Mouse (Mus musculus) hindbrain, embryonic 11.5 days (tissue): ENCODE measurements around the gene Wdr25. TPM values are rescaled to one million over a fixed set of nuclear protein-coding genes. Genes with fewer than 3 reads are reported as not detected.

ENCODE experiments used
- ATAC-seq: fragments of 200-750 bp; cut with Nextera tagmentation; 2 replicates; pipeline ENCODE4 v1.8.0; 2017; ENCODE audit warnings: mild to moderate bottlenecking, moderate TSS enrichment, moderate library complexity; ENCODE audit not compliant: low FRiP score
- DNase-seq: peaks from one replicate; pipeline ENCODE4 v3.0.0-alpha.2; 2015; ENCODE audit warnings: low spot score
- H3K27ac ChIP-seq: fragments of 300-500 bp; sonication (generic); 2 replicates; pipeline ENCODE4 v1.5.1; 2014; ENCODE audit warnings: mild to moderate bottlenecking, low read depth, low read length
- H3K27me3 ChIP-seq: fragments of 300-500 bp; sonication (generic); 2 replicates; pipeline ENCODE4 v1.6.1; 2014; ENCODE audit warnings: mild to moderate bottlenecking, low read length, moderate library complexity, mixed read lengths; ENCODE audit not compliant: control insufficient read depth, insufficient read depth
- H3K36me3 ChIP-seq: fragments of 300-500 bp; sonication (generic); 2 replicates; pipeline ENCODE4 v1.6.1; 2014; ENCODE audit warnings: mild to moderate bottlenecking, low read length, moderate library complexity, mixed read lengths; ENCODE audit not compliant: control insufficient read depth, insufficient read depth
- H3K4me1 ChIP-seq: fragments of 300-500 bp; sonication (generic); replicated peaks from 2 replicates; pipeline ENCODE4 v1.6.1; 2014; ENCODE audit warnings: low read length, mixed read lengths; ENCODE audit not compliant: control insufficient read depth, insufficient read depth
- H3K4me2 ChIP-seq: fragments of 300-500 bp; sonication (generic); replicated peaks from 2 replicates; pipeline ENCODE4 v1.6.1; 2014; ENCODE audit warnings: mild to moderate bottlenecking, low read depth, low read length
- H3K4me3 ChIP-seq: fragments of 300-500 bp; sonication (generic); 2 replicates; pipeline ENCODE4 v1.5.1; 2014; ENCODE audit warnings: low read depth, low read length
- H3K9ac ChIP-seq: fragments of 300-500 bp; sonication (generic); 2 replicates; pipeline ENCODE4 v1.6.1; 2014; ENCODE audit warnings: low read depth, low read length
- H3K9me3 ChIP-seq: fragments of 300-500 bp; sonication (generic); 2 replicates; pipeline ENCODE4 v1.6.1; 2016; ENCODE audit warnings: low read length; ENCODE audit not compliant: control insufficient read depth
- WGBS: fragments of 180-500 bp; shearing (Covaris S2); extraction: QIAGEN DNeasy Blood & Tissue Kit; methylation state at CpG from one replicate; pipeline ENCODE4 v1.1.7; 2014; 5-methylcytosine and 5-hydroxymethylcytosine counted together
- polyA plus RNA-seq: library from polyadenylated mRNA; unstranded; fragments of >200 nt; fragmentation: Nextera tagmentation; extraction: Ambion mirVana; gene quantifications from 2 replicates; pipeline ENCODE4 v1.2.1, GENCODE M21; 2014

The Wdr25 gene
- polyA plus RNA-seq, 1 experiment from 2014 or later, result 5.4 TPM

GRCm38 (mm10) chr12:108903600-108904275 is 10.3 kb downstream of the Wdr25 start:
- no peak overlapping the region for H3K4me2 ChIP-seq
- 84% methylated on average over 8 of the region's 8 CpGs for WGBS
- no peaks in the 10 kb centered on the region for H3K9me3 ChIP-seq
- no peak overlapping the region for H3K9ac ChIP-seq
- DNase-seq (peak; percentile 74), ATAC-seq (no peak)
- no peak overlapping the region for H3K27ac ChIP-seq
- no peak overlapping the region for H3K4me3 ChIP-seq
- H3K4me1 ChIP-seq, result peaks cover 8% of the 10 kb centered on the region
- no peaks in the 10 kb centered on the region for H3K36me3 ChIP-seq
- H3K27me3 ChIP-seq, result no peaks in the 10 kb centered on the region

GRCm38 (mm10) chr12:108904276-108904653 is 10.8 kb downstream of the Wdr25 start:
- Histone ChIP-seq H3K4me3 (no peak overlapping the region), H3K4me1 (peaks cover 8% of the 10 kb centered on the region), H3K9me3 (no peaks in the 10 kb centered on the region), H3K27me3 (no peaks in the 10 kb centered on the region), H3K4me2 (no peak overlapping the region), H3K36me3 (no peaks in the 10 kb centered on the region), H3K27ac (no peak overlapping the region), H3K9ac (0 out of 2 replicates have a peak overlapping the region, but pooled peaks have one; percentile 11)
- WGBS, result 54% methylated on average over 8 of the region's 8 CpGs
- DNase-seq (no peak), ATAC-seq (no peak)

- H3K36me3 ChIP-seq, result no peaks in the 10 kb centered on the region
- WGBS, result 29% methylated on average over 14 of the region's 14 CpGs
- peaks cover 8% of the 10 kb centered on the region for H3K4me1 ChIP-seq
- no peak overlapping the region for H3K4me3 ChIP-seq
- ATAC-seq, result peak; percentile 43
- H3K9me3 ChIP-seq, result no peaks in the 10 kb centered on the region
- H3K27ac ChIP-seq, result peak overlapping the region; percentile 83
- H3K4me2 ChIP-seq, result no peak overlapping the region
- peak overlapping the region; percentile 35; the same call in 1 of the 2 replicates for H3K9ac ChIP-seq
- no peaks in the 10 kb centered on the region for H3K27me3 ChIP-seq
- DNase-seq, result no peak
These were observed 12.3 kb downstream of the Wdr25 start for GRCm38 (mm10) chr12:108905620-108906302.

GRCm38 (mm10) chr12:108906398-108906797 is 13.0 kb downstream of the Wdr25 start:
- Histone ChIP-seq H3K9ac (no peak overlapping the region), H3K4me2 (no peak overlapping the region), H3K9me3 (no peaks in the 10 kb centered on the region), H3K36me3 (no peaks in the 10 kb centered on the region), H3K4me1 (peaks cover 8% of the 10 kb centered on the region), H3K4me3 (no peak overlapping the region), H3K27ac (0 out of 2 replicates have a peak overlapping the region, but pooled peaks have one; percentile 83), H3K27me3 (no peaks in the 10 kb centered on the region)
- ATAC-seq, result peak; percentile 34; the same call in 1 of the 2 replicates
- peak; percentile 54 for DNase-seq
- WGBS, result 50% methylated on average over 12 of the region's 12 CpGs

DNA sequence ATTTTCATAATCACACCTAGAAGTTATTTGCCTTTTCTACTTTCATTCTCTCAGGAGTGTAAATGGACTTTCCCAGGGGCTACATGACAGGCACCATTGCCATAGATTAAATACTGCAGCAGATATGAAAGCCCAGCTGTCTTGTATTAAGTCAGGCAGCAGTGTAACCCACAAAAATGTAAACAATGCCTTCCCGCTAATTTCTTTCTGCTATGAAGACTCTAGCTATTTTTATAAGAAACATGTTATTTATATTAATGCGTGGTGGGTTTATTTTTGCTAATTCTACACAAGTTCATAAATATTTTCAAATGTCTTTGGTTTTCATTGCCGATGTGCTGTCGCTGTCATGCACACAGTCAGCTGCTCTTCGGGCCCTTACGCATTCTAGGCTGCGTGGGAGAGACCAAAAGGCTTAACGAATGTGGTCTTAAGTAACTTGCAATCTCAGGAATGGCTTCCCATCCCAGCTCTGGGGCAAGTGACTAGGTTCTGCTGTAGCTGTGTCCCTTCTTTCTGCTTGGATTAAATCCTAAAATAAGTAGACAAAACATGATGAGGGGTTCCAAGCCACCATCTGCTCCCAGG is 16.5 kb downstream of the Wdr25 start:
- H3K4me3 ChIP-seq, result no peak overlapping the region
- no peak for DNase-seq
- H3K4me1 ChIP-seq, result peaks cover 8% of the 10 kb centered on the region
- H3K27ac ChIP-seq, result peak overlapping the region; percentile 51
- WGBS, result 85% methylated on average over 8 of the region's 8 CpGs
- H3K9me3 ChIP-seq, result no peaks in the 10 kb centered on the region
- ATAC-seq, result no peak
- H3K27me3 ChIP-seq, result no peaks in the 10 kb centered on the region
- no peaks in the 10 kb centered on the region for H3K36me3 ChIP-seq
- no peak overlapping the region for H3K4me2 ChIP-seq
- no peak overlapping the region for H3K9ac ChIP-seq

DNA sequence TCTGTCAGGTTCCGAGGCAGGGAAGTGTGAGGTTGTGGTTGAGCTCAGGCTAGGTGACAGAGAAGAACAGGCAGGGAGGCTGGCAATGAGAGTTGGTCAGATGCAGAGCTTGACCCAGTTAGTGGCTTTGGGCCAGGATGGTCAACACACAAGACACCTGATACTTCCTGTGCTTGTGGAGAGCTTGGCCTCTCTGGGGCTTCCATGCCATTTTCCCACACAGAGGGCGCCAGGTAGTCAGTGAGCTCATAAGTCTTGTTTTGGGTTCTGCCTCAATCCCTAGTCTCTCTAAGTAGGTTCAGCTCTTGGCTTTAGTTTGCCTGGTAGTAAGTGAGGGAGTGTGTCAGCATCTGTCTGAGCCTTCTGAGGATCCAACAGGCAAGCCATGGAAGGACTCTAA is 19.0 kb downstream of the Wdr25 start:
- Histone ChIP-seq H3K4me3 (no peak overlapping the region), H3K9me3 (no peaks in the 10 kb centered on the region), H3K27ac (no peak overlapping the region), H3K4me2 (no peak overlapping the region), H3K27me3 (no peaks in the 10 kb centered on the region), H3K36me3 (no peaks in the 10 kb centered on the region), H3K4me1 (peaks cover 14% of the 10 kb centered on the region), H3K9ac (no peak overlapping the region)
- ATAC-seq (no peak), DNase-seq (no peak)
- WGBS, result 88% methylated on average over 2 of the region's 2 CpGs

- Histone ChIP-seq H3K4me3 (no peak overlapping the region), H3K27ac (no peak overlapping the region), H3K9ac (no peak overlapping the region), H3K27me3 (no peaks in the 10 kb centered on the region), H3K36me3 (no peaks in the 10 kb centered on the region), H3K9me3 (no peaks in the 10 kb centered on the region), H3K4me2 (no peak overlapping the region), H3K4me1 (peaks cover 13% of the 10 kb centered on the region)
- 60% methylated on average over 3 of the region's 3 CpGs for WGBS
- DNase-seq (no peak), ATAC-seq (no peak)
These were observed 20.8 kb downstream of the Wdr25 start for GRCm38 (mm10) chr12:108914198-108914597.

- 67% methylated on average over 12 of the region's 12 CpGs for WGBS
- H3K9me3 ChIP-seq, result no peaks in the 10 kb centered on the region
- H3K4me2 ChIP-seq, result no peak overlapping the region
- H3K27ac ChIP-seq, result no peak overlapping the region
- H3K9ac ChIP-seq, result no peak overlapping the region
- no peaks in the 10 kb centered on the region for H3K36me3 ChIP-seq
- DNase-seq (no peak), ATAC-seq (no peak)
- H3K27me3 ChIP-seq, result no peaks in the 10 kb centered on the region
- no peak overlapping the region for H3K4me3 ChIP-seq
- H3K4me1 ChIP-seq, result peaks cover 13% of the 10 kb centered on the region
These were observed 21.4 kb downstream of the Wdr25 start for GRCm38 (mm10) chr12:108914709-108915340.
